Mouse (Mus musculus) hindbrain, embryonic 12.5 days (tissue): ENCODE data around the gene Sept6. TPM values are rescaled to one million over a fixed set of nuclear protein-coding genes. Genes with fewer than 3 reads are reported as not detected.

ENCODE experiments used
- ATAC-seq: fragments of 200-750 bp; cut with Nextera tagmentation; 2 replicates; pipeline ENCODE4 v1.8.0; 2017; ENCODE audit warnings: moderate TSS enrichment; ENCODE audit not compliant: low FRiP score
- H3K27ac ChIP-seq: fragments of 300-500 bp; sonication (generic); 2 replicates; pipeline ENCODE4 v1.5.1; 2016; ENCODE audit warnings: mild to moderate bottlenecking
- H3K27me3 ChIP-seq: fragments of 300-500 bp; sonication (generic); 2 replicates; pipeline ENCODE4 v1.6.1; 2016; ENCODE audit warnings: mild to moderate bottlenecking
- H3K36me3 ChIP-seq: fragments of 300-500 bp; sonication (generic); 2 replicates; pipeline ENCODE4 v1.6.1; 2016; ENCODE audit warnings: mild to moderate bottlenecking
- H3K4me1 ChIP-seq: fragments of 300-500 bp; sonication (generic); 2 replicates; pipeline ENCODE4 v1.6.1; 2016
- H3K4me2 ChIP-seq: fragments of 300-500 bp; sonication (generic); replicated peaks from 2 replicates; pipeline ENCODE4 v1.6.1; 2016; ENCODE audit warnings: mild to moderate bottlenecking
- H3K4me3 ChIP-seq: fragments of 300-500 bp; sonication (generic); 2 replicates; pipeline ENCODE4 v1.5.1; 2016; ENCODE audit warnings: mild to moderate bottlenecking
- H3K9ac ChIP-seq: fragments of 300-500 bp; sonication (generic); 2 replicates; pipeline ENCODE4 v1.6.1; 2016; ENCODE audit warnings: mild to moderate bottlenecking, moderate library complexity
- H3K9me3 ChIP-seq: fragments of 300-500 bp; sonication (generic); replicated peaks from 2 replicates; pipeline ENCODE4 v1.6.1; 2016; ENCODE audit warnings: mild to moderate bottlenecking
- WGBS: fragments of 180-500 bp; shearing (Covaris S2); methylation state at CpG from one replicate; pipeline ENCODE4 v1.1.7; 2016; 5-methylcytosine and 5-hydroxymethylcytosine counted together
- polyA plus RNA-seq: library from polyadenylated mRNA; unstranded; fragments of >200 nt; fragmentation: Nextera tagmentation; extraction: Ambion mirVana; gene quantifications from 2 replicates; pipeline ENCODE4 v1.2.1, GENCODE M21; 2016

Gene Sept6
- 61.9 and 68.7 TPM in 2 replicates for polyA plus RNA-seq

DNA sequence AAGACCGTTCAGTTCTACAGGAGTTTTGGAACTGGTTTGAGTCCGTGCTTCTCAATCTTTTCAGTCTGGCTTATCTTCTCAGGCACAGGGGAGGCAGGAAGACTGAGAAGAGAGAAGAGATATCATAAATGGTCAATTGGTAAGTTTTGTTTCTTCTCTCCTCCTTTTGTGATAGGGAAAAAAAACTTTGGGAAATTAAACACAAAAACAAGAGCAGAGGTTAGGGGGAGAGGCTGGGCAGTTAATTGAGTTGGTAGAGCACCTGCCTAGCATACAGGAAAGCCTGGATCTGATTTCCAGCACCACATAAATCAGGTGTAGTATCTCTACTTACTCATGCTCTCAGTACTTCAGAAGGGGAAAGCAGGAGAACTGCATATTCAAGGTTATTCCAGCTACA lies at the start of gene Sept6:
Sept6 (minus strand) TSS at position 101 of the 400 bp plus-strand sequence.
- no peaks in the 10 kb centered on the region for H3K36me3 ChIP-seq
- ATAC-seq = no peak
- no peak within 1 kb of the TSS for H3K4me3 ChIP-seq
- no peak within 1 kb of the TSS for H3K4me2 ChIP-seq
- 86% methylated on average over 2 of the region's 2 CpGs for WGBS
- H3K9me3 ChIP-seq = no peaks in the 10 kb centered on the region
- H3K27me3 ChIP-seq = no peaks in the 10 kb centered on the region
- H3K27ac ChIP-seq = no peak within 1 kb of the TSS
- no peak within 1 kb of the TSS for H3K9ac ChIP-seq
- H3K4me1 ChIP-seq = 0 out of 2 replicates have a peak, but pooled peaks cover 5% of the 10 kb centered on the region

DNA sequence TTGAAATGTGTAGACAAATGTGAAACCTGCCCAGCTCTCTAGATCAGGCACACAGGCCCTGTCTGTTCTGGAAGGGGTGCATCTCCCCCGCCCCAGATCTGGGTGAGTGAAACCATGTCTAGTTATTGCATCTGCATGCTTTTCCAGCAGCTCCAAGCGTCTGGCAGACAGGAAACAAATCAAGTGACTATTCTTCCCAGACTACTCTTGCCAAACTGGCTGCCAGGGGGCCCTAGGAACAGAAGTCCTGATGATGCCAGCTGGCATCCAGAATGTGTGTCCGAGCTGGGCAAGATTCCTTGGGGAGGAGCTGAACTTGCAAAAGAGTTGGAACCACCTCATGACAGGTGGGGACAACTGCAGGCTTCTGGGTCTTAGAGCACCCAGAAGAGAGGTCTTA lies 36.8 kb upstream of the Sept6 start:
- H3K4me3 ChIP-seq = no peak overlapping the region
- no peaks in the 10 kb centered on the region for H3K4me1 ChIP-seq
- no peak overlapping the region for H3K4me2 ChIP-seq
- H3K27me3 ChIP-seq = no peaks in the 10 kb centered on the region
- no peaks in the 10 kb centered on the region for H3K9me3 ChIP-seq
- H3K27ac ChIP-seq = no peak overlapping the region
- ATAC-seq = no peak
- H3K9ac ChIP-seq = no peak overlapping the region
- H3K36me3 ChIP-seq = no peaks in the 10 kb centered on the region
- 61% methylated on average over 3 of the region's 3 CpGs for WGBS

DNA sequence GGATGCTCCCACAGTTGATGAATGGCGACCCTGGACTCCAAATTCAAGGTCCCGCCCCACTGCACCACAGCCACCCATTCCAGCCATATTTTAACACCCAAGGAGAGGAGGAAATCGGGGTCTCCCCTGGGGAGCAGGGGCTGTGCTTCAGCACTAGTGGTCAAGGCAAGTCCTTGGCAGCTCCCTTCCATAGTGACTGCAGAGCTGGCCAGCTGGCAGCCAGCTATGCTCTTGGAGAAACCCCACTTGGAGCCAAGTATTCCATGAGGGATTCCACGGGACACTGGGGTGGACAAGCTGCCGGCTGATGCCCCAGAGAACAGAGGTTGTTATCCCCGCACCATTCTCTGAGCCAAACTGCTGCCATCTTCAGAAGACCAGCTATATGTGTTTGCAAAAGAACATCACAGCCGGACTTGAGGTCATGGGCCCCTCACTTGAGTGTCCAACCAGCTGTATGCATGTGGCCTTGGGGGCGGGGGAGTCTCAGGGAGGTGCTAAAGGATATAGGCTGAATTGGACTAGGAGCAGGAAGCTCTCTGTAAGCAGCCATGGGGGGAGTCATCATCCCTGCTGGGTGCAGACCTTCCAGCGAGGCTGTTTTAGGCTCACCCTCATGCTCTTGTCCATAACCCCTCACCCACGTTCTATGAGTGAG lies 32.2 kb upstream of the Sept6 start:
- H3K9me3 ChIP-seq = no peaks in the 10 kb centered on the region
- no peak overlapping the region for H3K4me2 ChIP-seq
- H3K27ac ChIP-seq = no peak overlapping the region
- no peaks in the 10 kb centered on the region for H3K4me1 ChIP-seq
- H3K4me3 ChIP-seq = no peak overlapping the region
- H3K36me3 ChIP-seq = no peaks in the 10 kb centered on the region
- no peaks in the 10 kb centered on the region for H3K27me3 ChIP-seq
- WGBS = 74% methylated on average over 10 of the region's 10 CpGs
- ATAC-seq = no peak
- no peak overlapping the region for H3K9ac ChIP-seq

GRCm38 (mm10) chrX:37022690-37023089 lies 31.1 kb upstream of the Sept6 start:
- no peak overlapping the region for H3K4me2 ChIP-seq
- H3K36me3 ChIP-seq = no peaks in the 10 kb centered on the region
- H3K9me3 ChIP-seq = no peaks in the 10 kb centered on the region
- H3K9ac ChIP-seq = no peak overlapping the region
- WGBS = 17% methylated on average over 3 of the region's 3 CpGs
- ATAC-seq = no peak
- no peaks in the 10 kb centered on the region for H3K27me3 ChIP-seq
- no peak overlapping the region for H3K4me3 ChIP-seq
- H3K4me1 ChIP-seq = no peaks in the 10 kb centered on the region
- no peak overlapping the region for H3K27ac ChIP-seq

GRCm38 (mm10) chrX:37019045-37019444 lies 27.5 kb upstream of the Sept6 start:
- H3K27me3 ChIP-seq = no peaks in the 10 kb centered on the region
- H3K9ac ChIP-seq = no peak overlapping the region
- H3K27ac ChIP-seq = no peak overlapping the region
- no peaks in the 10 kb centered on the region for H3K36me3 ChIP-seq
- H3K9me3 ChIP-seq = no peaks in the 10 kb centered on the region
- 60% methylated on average over 3 of the region's 3 CpGs for WGBS
- H3K4me3 ChIP-seq = no peak overlapping the region
- no peaks in the 10 kb centered on the region for H3K4me1 ChIP-seq
- no peak overlapping the region for H3K4me2 ChIP-seq
- ATAC-seq = no peak

DNA sequence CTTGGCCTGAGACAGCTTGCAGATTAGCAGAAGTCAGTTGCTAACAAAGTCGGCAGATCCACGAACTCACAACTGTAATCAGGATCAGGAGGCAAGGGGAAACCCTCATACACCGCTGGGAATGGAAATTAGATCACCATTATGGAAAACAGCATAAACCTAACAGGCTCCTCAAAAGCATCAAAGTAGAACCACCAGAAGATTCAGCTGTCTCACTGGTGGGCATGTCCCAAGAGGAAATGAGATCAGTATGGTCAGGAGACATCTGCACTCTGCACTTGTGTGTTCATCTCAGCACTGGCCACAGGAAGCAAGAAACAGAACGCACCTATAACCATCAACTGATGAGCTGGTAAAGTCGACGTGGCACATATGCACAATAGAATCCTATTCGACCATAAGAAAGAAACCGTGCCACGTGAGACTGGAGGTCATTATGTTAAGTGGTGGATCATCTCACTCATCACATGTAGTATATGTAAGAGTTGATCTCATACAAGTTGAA lies 26.6 kb upstream of the Sept6 start:
- Histone ChIP-seq H3K9me3 (no peaks in the 10 kb centered on the region), H3K9ac (no peak overlapping the region), H3K4me3 (no peak overlapping the region), H3K4me2 (no peak overlapping the region), H3K4me1 (no peaks in the 10 kb centered on the region), H3K27me3 (no peaks in the 10 kb centered on the region), H3K36me3 (no peaks in the 10 kb centered on the region), H3K27ac (no peak overlapping the region)
- WGBS = 88% methylated on average over 9 of the region's 9 CpGs
- no peak for ATAC-seq

DNA sequence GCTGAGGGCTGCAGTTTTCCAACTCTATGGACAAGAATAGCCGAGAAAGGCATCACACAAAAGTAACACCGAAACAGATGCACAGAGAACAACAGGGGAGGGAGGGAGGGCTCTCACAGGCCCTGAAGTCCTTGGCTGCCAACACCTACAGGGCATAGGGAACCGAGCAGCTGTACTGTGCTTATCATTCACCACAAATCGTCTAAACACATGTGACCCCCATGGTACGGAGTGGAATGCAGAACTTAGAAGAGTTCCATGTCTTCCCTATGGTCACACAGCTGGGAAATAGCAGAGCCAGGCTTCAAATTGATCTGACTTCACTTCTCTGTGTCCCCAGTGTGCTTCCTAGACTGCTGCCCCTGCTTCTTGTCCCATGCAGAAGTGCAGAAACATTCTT lies 22.3 kb upstream of the Sept6 start:
- Histone ChIP-seq H3K4me2 (no peak overlapping the region), H3K9ac (no peak overlapping the region), H3K27ac (no peak overlapping the region), H3K27me3 (no peaks in the 10 kb centered on the region), H3K36me3 (no peaks in the 10 kb centered on the region), H3K4me3 (no peak overlapping the region), H3K4me1 (no peaks in the 10 kb centered on the region), H3K9me3 (no peaks in the 10 kb centered on the region)
- ATAC-seq = no peak
- 74% methylated on average over 5 of the region's 5 CpGs for WGBS

- 84% methylated on average over 4 of the region's 4 CpGs for WGBS
- Histone ChIP-seq H3K4me2 (no peak overlapping the region), H3K9ac (no peak overlapping the region), H3K36me3 (no peaks in the 10 kb centered on the region), H3K4me3 (no peak overlapping the region), H3K4me1 (0 out of 2 replicates have a peak, but pooled peaks cover 5% of the 10 kb centered on the region), H3K9me3 (no peaks in the 10 kb centered on the region), H3K27me3 (no peaks in the 10 kb centered on the region), H3K27ac (no peak overlapping the region)
- ATAC-seq = no peak
Observed at GRCm38 (mm10) chrX:36991039-36991438, 555 bp downstream of the Sept6 start.

GRCm38 (mm10) chrX:36989752-36990404 lies 1.7 kb downstream of the Sept6 start:
- H3K36me3 ChIP-seq = no peaks in the 10 kb centered on the region
- 0 out of 2 replicates have a peak, but pooled peaks cover 5% of the 10 kb centered on the region for H3K4me1 ChIP-seq
- 22% methylated on average over 10 of the region's 11 CpGs for WGBS
- H3K4me2 ChIP-seq = peak overlapping the region; percentile 61
- no peak; the same call in none of the 2 replicates for ATAC-seq
- H3K27me3 ChIP-seq = no peaks in the 10 kb centered on the region
- peak overlapping the region; percentile 69 for H3K9ac ChIP-seq
- H3K4me3 ChIP-seq = peak overlapping the region; percentile 56
- no peak overlapping the region; the same call in 1 of the 2 replicates for H3K27ac ChIP-seq
- no peaks in the 10 kb centered on the region for H3K9me3 ChIP-seq

DNA sequence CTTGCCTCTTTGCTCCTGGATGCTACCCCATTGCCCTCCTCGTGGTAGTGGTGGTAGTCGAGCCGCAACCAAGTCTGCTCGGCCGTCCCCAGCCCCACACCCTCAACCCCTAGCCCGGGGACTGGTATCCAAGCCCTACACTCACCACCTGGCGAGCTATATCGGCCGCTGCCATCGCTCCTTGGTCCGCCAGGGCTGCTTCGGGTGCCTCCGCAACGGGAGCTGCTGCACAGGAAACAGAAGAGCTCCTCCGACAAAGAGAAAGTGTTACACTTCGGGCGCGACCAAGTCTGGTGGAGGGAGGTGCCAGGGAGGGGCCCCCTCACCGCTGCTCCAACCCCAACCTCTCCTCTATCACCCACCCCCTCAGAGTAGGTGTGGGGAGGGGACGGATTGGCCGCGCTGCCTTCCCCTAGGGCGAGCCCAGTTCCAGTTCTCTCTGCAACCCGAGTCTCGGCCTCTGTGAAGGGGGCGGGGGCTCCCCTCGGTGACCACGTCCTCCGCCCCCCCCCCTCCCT lies 2.3 kb downstream of the Sept6 start:
- peak overlapping the region; percentile 85 for H3K27ac ChIP-seq
- H3K4me1 ChIP-seq = peaks cover 10% of the 10 kb centered on the region; the same call in 1 of the 2 replicates
- ATAC-seq = peak; percentile 88
- no peaks in the 10 kb centered on the region for H3K27me3 ChIP-seq
- H3K4me2 ChIP-seq = peak overlapping the region; percentile 61
- no peaks in the 10 kb centered on the region for H3K9me3 ChIP-seq
- no peaks in the 10 kb centered on the region for H3K36me3 ChIP-seq
- WGBS = 30% methylated on average over 23 of the region's 29 CpGs
- peak overlapping the region; percentile 56 for H3K4me3 ChIP-seq
- peak overlapping the region; percentile 69 for H3K9ac ChIP-seq

DNA sequence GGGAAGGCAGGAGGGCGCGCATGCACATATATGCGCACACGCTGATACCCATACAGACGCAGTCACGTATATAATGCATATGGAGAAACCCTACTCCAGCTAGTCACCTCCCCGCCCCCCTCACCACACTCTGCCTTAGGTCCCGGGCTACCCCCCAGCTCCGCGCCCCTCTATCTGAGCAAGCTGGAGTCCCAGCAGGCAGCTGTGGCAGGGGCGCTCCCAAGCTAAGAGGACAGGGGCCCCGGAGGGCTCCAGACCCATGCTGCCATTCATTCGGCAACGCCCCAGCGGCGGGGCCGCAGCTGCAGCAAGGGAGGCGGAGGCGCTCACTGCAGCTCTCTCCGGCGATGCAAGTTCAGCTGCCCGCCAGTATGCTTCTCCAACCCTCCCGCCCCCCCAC lies 2.8 kb downstream of the Sept6 start:
- peak overlapping the region; percentile 56 for H3K4me3 ChIP-seq
- H3K4me1 ChIP-seq = peaks cover 15% of the 10 kb centered on the region; the same call in 1 of the 2 replicates
- H3K27me3 ChIP-seq = no peaks in the 10 kb centered on the region
- peak overlapping the region; percentile 69 for H3K9ac ChIP-seq
- peak overlapping the region; percentile 61 for H3K4me2 ChIP-seq
- no peaks in the 10 kb centered on the region for H3K36me3 ChIP-seq
- ATAC-seq = peak; percentile 76
- WGBS = 18% methylated on average over 16 of the region's 23 CpGs
- peak overlapping the region; percentile 85 for H3K27ac ChIP-seq
- no peaks in the 10 kb centered on the region for H3K9me3 ChIP-seq

DNA sequence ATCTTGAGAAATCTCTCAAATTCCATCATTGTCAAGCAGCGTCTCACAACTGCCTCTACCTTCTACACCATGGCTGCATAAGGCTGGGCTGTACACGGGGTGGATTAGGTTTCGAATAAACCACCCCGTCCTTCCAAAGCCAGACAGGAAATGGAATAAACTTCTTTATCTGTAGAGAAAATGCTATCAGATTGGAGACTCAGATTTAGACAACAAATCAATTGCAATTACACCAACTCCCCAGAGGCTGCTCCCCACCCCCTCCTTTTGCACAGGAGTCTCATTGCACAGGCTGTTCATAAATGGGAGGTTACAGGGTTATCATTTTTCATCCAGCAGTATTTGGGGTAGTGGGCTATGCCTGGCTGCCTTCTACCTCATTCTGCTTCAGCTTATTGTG lies 3.7 kb downstream of the Sept6 start:
- no peak for ATAC-seq
- H3K4me2 ChIP-seq = peak overlapping the region; percentile 61
- no peaks in the 10 kb centered on the region for H3K27me3 ChIP-seq
- H3K4me3 ChIP-seq = peak overlapping the region; percentile 56
- no peaks in the 10 kb centered on the region for H3K9me3 ChIP-seq
- H3K36me3 ChIP-seq = no peaks in the 10 kb centered on the region
- 69% methylated on average over 4 of the region's 4 CpGs for whole genome bisulfite sequencing
- H3K9ac ChIP-seq = 0 out of 2 replicates have a peak overlapping the region, but pooled peaks have one; percentile 4
- peaks cover 15% of the 10 kb centered on the region; the same call in 1 of the 2 replicates for H3K4me1 ChIP-seq
- no peak overlapping the region for H3K27ac ChIP-seq
